Mouse (Mus musculus) heart, postnatal 0 days (tissue): ENCODE results near the gene Rgs19.

Source experiments
- CTCF ChIP-seq: IDR thresholded peaks from 2 replicates; pipeline ENCODE4 v1.5.1; 2016; ENCODE audit warnings: antibody characterized with exemption, control low read depth, low read depth
- EP300 ChIP-seq: IDR thresholded peaks from 2 replicates; pipeline ENCODE4 v1.6.1; 2016; ENCODE audit warnings: antibody characterized with exemption, low read depth

DNA sequence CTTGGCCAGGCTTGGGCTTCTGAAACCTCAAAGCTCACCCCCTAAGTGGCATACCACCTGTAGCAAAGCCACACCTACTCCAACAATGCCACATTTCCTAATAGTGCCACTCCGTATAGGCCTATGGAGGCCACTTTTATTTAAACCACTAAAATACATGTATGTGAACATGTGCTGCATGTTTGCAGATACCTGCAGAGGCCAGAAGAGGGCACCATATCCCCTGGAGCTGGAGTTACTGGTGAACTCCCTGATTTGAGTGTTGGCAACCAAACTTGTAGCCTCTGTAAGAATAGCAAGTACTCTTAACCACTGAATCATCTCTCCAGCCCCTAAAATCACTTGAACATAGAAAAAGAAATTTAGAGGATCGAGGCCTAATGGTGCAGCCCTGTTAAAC is 49.4 kb downstream of the Rgs19 start:
- TF ChIP-seq CTCF = peak; percentile 65
- TF ChIP-seq EP300 = no peak
